Mouse (Mus musculus) CH12F3 (cell line): ENCODE data around the gene Emg1.
"Not testable (repeated sequence)": the region's sequence is repeated elsewhere in the genome, so short reads cannot be mapped to it uniquely, and the experiment has no call there.

Experiments used
- in situ Hi-C: fragments of 300-500 bp; cut with MboI; formaldehyde crosslinking; loops from 2 replicates; pipeline ENCODE4 v1.14.3; 2020; ENCODE audit warnings: low sequenced_read_pairs

The Emg1 gene

GRCm38 (mm10) chr6:124712918-124713317, 940 bp upstream of the Emg1 start:
- in situ Hi-C loops = no loop called here

DNA sequence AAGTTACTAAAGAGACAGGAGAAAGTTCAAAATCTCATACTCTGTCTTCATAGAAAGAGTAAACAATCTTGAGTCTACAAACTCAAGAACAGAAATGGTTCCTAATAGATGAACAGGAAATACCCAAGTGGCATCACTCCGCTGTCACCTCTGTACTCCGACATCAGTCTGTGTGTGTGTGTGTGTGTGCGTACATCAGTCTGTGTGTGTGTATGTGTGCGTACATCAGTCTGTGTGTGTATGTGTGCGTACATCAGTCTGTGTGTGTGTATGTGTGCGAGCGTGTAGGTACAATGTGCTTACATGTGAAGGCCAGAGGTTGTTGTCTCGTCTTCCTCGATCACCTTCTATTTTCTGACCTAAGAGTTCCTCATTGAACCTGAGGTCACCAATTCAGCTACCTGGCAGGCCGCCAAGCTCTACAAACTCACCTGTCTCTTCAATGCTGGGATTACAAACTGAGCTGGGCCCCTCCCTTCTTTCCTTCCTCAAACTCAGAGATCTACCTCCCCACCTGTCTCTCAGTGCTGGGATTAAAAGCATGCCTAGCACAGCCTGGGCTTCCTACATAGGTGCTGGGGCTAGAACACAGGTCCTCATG, 3.6 kb downstream of the Emg1 start:
- in situ Hi-C loops = no loop called here

DNA sequence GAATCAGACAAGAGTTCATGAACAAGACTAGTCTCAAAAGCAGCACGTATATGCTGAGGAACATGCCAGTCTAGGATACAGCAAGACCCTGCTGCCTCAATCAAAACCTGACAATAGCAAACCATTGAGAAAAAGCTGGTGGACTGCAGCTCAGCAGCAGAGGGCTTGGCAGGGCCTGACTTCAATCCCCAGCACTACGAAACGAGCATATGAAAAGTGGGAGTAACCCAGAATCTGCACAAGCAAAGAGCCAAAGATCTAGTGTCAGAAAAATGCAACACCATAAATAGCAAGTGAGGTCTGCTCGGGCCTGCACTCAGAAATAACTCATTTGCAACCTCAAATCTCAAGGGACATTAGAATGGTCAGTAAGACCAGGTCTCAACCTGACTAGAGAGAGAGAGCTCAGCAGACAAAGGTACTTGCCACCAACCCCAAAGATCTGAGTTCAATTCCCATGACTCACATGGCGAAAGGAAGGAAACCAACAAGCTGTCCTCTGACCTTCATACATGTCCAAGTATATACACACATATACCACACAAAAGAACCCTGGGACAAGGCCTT, 5.8 kb downstream of the Emg1 start:
- in situ Hi-C loops = no loop called here

DNA sequence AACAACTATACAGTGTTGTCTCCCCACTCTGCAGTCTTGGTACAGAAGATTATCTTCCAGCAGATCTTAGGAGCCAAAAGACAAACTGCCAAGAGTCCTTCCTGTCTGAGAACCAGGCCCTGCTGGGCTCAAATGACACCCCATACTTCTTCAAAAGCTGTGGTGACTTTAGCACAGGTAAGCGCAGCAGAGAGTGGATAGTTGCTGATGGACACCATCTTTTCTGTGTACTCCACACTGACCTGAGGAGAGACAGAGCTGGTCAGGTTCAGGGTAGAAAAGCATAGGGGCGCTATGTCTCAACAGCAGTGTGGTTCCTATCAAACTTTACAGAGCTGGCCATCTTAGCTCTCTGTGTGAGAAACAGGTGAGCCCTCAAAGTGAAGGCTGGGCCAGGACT, 7.6 kb downstream of the Emg1 start:
- in situ Hi-C loops = no loop called here

DNA sequence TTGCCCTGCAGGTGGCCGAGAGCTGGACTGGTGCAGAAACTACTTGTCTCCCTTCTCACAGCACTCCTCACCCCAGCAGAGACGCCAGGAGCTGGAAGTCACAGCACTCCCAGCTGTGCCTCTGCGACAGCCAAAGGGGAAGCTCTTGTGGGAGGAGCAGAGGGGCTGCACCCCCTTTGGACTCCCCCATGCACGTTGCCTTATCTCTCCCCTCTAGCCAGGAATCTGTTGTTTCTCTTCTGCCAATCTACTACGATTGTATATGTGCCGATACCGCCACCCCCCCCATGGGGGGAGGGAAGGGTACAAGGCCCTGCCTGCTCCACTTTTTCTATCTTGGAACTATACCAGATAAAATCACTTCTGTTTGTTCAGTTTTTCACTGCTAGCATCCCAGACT, 8.2 kb downstream of the Emg1 start:
- in situ Hi-C loops = no loop called here

DNA sequence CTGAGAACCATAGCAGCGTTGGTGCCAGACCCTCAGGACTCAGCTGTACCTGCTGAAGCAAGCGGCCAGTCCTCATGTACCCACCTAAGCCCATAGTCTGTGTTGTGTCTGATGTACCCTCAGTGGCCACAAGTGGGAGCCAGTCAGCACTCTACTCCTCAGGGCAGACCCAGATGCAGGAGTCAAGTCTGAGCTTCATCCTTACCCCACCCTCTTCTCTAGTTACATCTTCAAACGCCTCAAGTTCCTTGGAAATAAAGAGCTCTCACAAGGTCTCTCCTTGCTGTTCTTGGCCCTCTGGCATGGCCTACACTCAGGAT, 9.2 kb downstream of the Emg1 start:
- in situ Hi-C loops = no loop called here

DNA sequence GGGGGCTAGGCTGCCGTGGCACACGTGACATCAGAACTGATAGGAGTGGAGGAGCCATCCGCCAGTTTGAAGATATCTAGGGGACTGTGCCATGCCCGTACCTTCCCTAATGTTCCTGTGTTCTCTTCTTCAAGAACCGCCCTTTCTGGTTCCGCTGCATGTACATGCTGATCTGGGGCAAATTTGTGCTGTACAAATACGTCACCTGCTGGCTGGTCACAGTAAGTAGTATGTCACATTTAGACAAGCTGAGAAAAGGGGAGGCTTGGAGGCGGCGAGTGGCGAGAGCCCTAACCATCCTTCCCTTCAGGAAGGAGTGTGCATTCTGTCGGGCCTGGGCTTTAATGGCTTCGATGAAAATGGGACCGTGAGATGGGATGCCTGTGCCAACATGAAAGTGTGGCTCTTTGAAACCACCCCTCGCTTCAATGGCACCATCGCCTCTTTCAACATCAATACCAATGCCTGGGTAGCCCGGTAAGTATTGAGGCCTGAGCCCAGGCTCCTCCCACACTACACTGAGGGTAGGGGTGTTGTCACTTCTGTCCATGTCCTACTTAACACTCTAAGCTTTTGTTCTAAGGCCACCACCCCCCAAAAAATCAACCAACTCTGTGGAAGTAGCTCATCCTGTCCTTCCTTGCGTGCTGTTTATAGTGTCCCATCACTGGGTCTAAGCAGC, 9.7 kb downstream of the Emg1 start:
- in situ Hi-C loops = no loop called here

DNA sequence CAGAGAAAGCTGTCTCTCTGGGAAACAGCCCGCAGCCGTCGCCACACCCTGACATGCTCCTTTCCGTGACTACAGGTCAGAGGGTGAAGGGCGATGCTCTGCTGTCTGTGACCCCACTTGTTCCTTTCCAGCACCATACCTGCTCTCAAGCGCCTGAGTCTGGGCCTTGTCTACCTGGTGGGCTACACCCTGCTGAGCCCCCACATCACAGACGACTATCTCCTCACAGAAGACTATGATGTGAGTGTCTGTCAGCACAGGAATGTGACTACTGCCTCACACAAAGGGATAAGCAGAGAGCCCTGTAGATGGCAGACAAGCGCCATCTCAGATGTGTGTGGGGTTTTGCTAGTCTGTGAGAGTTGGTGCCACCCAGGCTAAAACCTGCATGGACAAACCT, 10.6 kb downstream of the Emg1 start:
- in situ Hi-C loops = no loop called here

- in situ Hi-C loops = no loop called here
Observed at GRCm38 (mm10) chr6:124699962-124700610, 11.9 kb downstream of the Emg1 start.

- in situ Hi-C loops = no loop called here
Observed at GRCm38 (mm10) chr6:124699366-124699765, 12.6 kb downstream of the Emg1 start.

GRCm38 (mm10) chr6:124698751-124699150, 13.2 kb downstream of the Emg1 start:
- in situ Hi-C loops = no loop called here

- in situ Hi-C loops = no loop called here
Observed at GRCm38 (mm10) chr6:124696441-124697150, 15.4 kb downstream of the Emg1 start.

- in situ Hi-C loops = no loop called here
Observed at GRCm38 (mm10) chr6:124694166-124694955, 17.6 kb downstream of the Emg1 start.

DNA sequence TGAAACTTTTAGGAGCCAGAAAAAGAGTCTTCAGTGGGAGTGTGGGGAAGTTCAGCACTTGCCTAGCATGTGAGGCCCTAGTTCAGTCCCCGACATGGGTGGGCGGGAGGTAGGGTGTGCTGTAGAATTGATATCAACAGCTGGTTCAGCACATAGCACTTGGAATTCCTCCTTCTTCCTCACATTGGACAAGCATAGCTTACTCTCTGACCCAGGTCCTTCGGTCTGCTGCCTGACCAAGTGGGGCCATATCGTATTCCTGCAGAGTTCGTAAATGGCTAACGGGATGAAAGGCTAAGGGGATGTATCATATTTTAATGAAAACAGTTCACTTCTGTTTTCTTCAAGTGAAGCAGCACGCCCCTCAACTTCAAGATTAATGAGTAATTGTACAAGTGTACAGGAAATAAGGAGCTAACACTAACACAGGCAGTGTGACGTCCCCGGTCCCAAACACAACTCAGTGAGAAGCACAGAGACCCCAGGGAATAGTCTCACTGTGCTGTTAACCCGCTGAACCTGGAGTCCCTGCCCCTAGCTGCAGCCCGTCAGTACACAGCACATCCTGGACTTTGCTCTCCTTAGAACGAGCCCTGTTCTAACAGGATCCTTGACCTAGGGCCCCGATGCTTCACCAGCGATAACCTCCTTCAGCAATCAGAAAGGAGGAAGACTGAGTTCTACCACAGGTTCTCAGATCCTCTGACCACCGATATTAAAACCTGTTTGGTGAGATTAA, 18.6 kb downstream of the Emg1 start:
- in situ Hi-C loops = no loop called here

- in situ Hi-C loops = no loop called here
Observed at GRCm38 (mm10) chr6:124690517-124690916, 21.5 kb downstream of the Emg1 start.

- in situ Hi-C loops = no loop called here
Observed at GRCm38 (mm10) chr6:124689011-124689410, 23.0 kb downstream of the Emg1 start.

DNA sequence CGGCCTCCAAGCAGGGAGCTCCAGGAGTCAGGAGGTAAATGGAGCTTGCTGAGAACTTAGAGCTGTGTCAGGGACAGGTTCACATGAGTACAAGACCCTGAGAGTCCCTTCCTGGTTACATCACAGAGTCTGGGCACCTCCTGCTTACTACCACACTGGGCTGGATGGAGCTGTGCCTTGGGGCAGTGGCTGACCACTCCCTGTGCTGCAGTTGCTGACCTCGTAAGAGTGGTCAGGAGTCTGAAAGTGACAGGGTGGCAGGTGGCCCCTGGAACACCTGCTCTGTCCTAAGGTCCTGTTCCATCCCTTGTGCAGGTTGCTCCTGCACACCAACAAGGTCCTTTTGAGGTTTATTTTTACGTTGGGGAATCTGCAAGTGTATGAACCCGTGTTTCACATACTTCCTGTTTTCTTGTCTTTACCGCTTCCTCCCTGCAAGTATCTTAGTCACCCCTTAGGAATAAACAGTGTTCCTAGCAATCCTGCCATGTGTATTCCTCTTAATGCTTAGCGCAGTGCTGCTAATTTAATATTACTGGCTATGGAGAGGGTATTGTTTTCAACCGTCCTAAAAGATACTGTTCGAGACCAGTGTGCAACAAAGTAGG, 23.7 kb downstream of the Emg1 start:
- in situ Hi-C loops = no loop called here

GRCm38 (mm10) chr6:124686644-124687043, 25.3 kb downstream of the Emg1 start:
- in situ Hi-C loops = not testable (repeated sequence)

GRCm38 (mm10) chr6:124685606-124686386, 26.2 kb downstream of the Emg1 start:
- in situ Hi-C loops = no loop called here
